Mouse (Mus musculus): ENCODE results near the gene Gm20388. TPM values are rescaled to one million over a fixed set of nuclear protein-coding genes. Genes with fewer than 3 reads are reported as not detected.

Gene Gm20388
- polyA plus RNA-seq, 1 experiment from 2014 or later: not detected

DNA sequence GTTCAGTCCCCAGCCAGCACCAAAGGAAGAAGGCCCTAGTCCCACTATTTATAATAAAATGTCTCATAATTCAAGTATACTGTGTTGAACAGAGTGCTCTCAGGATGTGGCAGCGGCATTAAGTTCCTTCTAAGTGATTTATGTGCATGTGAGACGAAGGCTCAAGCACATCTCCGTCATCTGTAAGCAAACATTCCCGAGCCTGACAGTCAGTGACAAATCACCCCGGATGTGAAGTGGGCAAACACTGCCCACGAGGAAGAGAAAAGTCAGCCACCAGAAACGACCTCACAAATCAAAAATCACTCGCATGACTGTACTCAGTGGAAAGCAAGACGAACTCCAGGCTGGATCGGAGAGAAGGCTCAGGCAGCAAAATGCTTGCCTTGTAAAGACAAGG lies 3883.3 kb downstream of the Gm20388 start:
- no peak overlapping the region for H3K27ac ChIP-seq (replicated peaks in 1 of 2; ENCODE audit: control insufficient read depth in 1 of 2, insufficient read depth in 1 of 2, low read depth in 2 of 2, low read length in 2 of 2)
- H3K9me3 ChIP-seq (ENCODE audit: control insufficient read depth, low read length): no peaks in the 10 kb centered on the region
- no peak overlapping the region for H3K4me3 ChIP-seq (ENCODE audit: control insufficient read depth in 1 of 2, insufficient read depth in 1 of 2, low read depth in 1 of 2, low read length in 2 of 2)
- no peaks in the 10 kb centered on the region for H3K36me3 ChIP-seq (ENCODE audit: control insufficient read depth, insufficient read depth, low read length)
- no peaks in the 10 kb centered on the region; the same call in 1 of the 2 replicates for H3K27me3 ChIP-seq (ENCODE audit: control insufficient read depth, insufficient read depth, low read length)
- H3K4me2 ChIP-seq (ENCODE audit: low read length): no peak overlapping the region
- H3K4me1 ChIP-seq (ENCODE audit: control insufficient read depth in 2 of 2, insufficient read depth in 2 of 2, low read length in 2 of 2): no peaks in the 10 kb centered on the region
- no peak for ATAC-seq (ENCODE audit: insufficient number of reproducible peaks, insufficient read depth, low FRiP score, low read depth)
- WGBS: 56% methylated on average over 10 of the region's 10 CpGs
- H3K9ac ChIP-seq (ENCODE audit: low read length): no peak overlapping the region

DNA sequence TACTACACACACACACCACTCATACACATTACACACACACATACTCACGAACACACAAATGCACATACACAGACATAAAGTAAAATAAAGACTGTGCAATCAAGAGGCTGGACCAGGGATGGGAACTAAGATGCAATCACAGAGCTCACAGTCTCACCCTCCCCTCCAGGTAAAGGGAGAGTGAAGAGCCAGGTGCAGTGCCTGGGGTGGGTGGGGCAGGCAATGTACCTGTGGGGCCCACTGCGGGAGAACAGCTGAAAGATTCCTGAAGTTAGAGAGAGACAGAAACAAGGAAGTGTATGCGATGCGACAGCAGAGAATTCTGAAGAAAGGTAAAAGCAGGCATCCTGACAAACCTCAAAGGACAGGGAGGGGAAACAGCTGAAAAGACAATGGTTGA lies 3884.1 kb downstream of the Gm20388 start:
- H3K36me3 ChIP-seq (ENCODE audit: control insufficient read depth, insufficient read depth, low read length): no peaks in the 10 kb centered on the region
- H3K9ac ChIP-seq (ENCODE audit: low read length): no peak overlapping the region
- no peak overlapping the region for H3K27ac ChIP-seq (replicated peaks in 1 of 2; ENCODE audit: control insufficient read depth in 1 of 2, insufficient read depth in 1 of 2, low read depth in 2 of 2, low read length in 2 of 2)
- H3K4me2 ChIP-seq (ENCODE audit: low read length): no peak overlapping the region
- WGBS: 65% methylated on average over 4 of the region's 4 CpGs
- no peaks in the 10 kb centered on the region for H3K9me3 ChIP-seq (ENCODE audit: control insufficient read depth, low read length)
- no peaks in the 10 kb centered on the region; the same call in 1 of the 2 replicates for H3K27me3 ChIP-seq (ENCODE audit: control insufficient read depth, insufficient read depth, low read length)
- H3K4me3 ChIP-seq (ENCODE audit: control insufficient read depth in 1 of 2, insufficient read depth in 1 of 2, low read depth in 1 of 2, low read length in 2 of 2): no peak overlapping the region
- no peak for ATAC-seq (ENCODE audit: insufficient number of reproducible peaks, insufficient read depth, low FRiP score, low read depth)
- H3K4me1 ChIP-seq (ENCODE audit: control insufficient read depth in 2 of 2, insufficient read depth in 2 of 2, low read length in 2 of 2): no peaks in the 10 kb centered on the region

DNA sequence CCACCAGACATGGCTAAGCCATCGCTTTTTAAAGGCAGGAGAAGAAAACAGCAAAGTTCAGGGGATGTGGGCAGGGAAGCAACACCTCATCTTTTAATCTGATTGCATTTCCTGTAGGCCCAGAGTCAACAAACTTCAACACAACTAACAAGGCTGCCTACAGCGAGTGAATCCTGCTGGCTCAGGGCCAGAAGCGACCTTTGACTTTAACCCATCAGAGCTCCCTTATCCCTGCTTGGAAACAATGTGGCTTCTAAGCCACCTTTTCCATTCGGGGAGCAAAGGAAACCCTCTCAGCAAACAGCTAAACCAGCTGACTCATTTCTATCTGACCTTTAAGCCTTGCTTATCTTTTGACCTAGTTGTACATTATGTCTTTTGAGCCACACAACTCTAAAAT lies 3886.1 kb downstream of the Gm20388 start:
- H3K4me3 ChIP-seq (ENCODE audit: control insufficient read depth in 1 of 2, insufficient read depth in 1 of 2, low read depth in 1 of 2, low read length in 2 of 2): no peak overlapping the region
- no peaks in the 10 kb centered on the region for H3K27me3 ChIP-seq (ENCODE audit: control insufficient read depth, insufficient read depth, low read length)
- ATAC-seq (ENCODE audit: insufficient number of reproducible peaks, insufficient read depth, low FRiP score, low read depth): no peak
- H3K36me3 ChIP-seq (ENCODE audit: control insufficient read depth, insufficient read depth, low read length): no peaks in the 10 kb centered on the region
- no peaks in the 10 kb centered on the region for H3K9me3 ChIP-seq (ENCODE audit: control insufficient read depth, low read length)
- 32% methylated on average over 4 of the region's 4 CpGs for WGBS
- no peak overlapping the region for H3K4me2 ChIP-seq (ENCODE audit: low read length)
- H3K9ac ChIP-seq (ENCODE audit: low read length): no peak overlapping the region
- H3K4me1 ChIP-seq (ENCODE audit: control insufficient read depth in 2 of 2, insufficient read depth in 2 of 2, low read length in 2 of 2): no peaks in the 10 kb centered on the region
- H3K27ac ChIP-seq (replicated peaks in 1 of 2; ENCODE audit: control insufficient read depth in 1 of 2, insufficient read depth in 1 of 2, low read depth in 2 of 2, low read length in 2 of 2): no peak overlapping the region

DNA sequence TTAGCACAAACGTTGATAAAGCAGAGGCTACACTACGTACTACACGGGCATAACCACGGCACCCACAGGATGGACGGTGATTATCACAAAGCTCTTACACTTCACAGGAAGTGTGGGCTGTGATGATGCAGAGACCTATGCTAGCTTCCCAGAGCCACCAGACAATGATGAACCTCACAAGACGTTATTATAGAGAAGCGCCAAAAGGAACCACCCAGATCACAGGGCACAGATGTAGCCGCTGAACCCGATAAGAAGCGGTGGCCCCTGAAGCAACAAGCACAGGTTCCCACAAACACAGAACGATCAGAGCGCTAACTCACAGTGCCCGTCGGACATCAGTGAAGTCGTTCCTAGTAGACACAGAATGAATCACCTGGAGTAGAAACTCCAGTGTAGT lies 3887.3 kb downstream of the Gm20388 start:
- no peak overlapping the region for H3K9ac ChIP-seq (ENCODE audit: low read length)
- no peak overlapping the region for H3K27ac ChIP-seq (replicated peaks in 1 of 2; ENCODE audit: control insufficient read depth in 1 of 2, insufficient read depth in 1 of 2, low read depth in 2 of 2, low read length in 2 of 2)
- no peaks in the 10 kb centered on the region for H3K4me1 ChIP-seq (ENCODE audit: control insufficient read depth in 2 of 2, insufficient read depth in 2 of 2, low read length in 2 of 2)
- H3K27me3 ChIP-seq (ENCODE audit: control insufficient read depth, insufficient read depth, low read length): no peaks in the 10 kb centered on the region
- no peaks in the 10 kb centered on the region for H3K9me3 ChIP-seq (ENCODE audit: control insufficient read depth, low read length)
- H3K4me3 ChIP-seq (ENCODE audit: control insufficient read depth in 1 of 2, insufficient read depth in 1 of 2, low read depth in 1 of 2, low read length in 2 of 2): no peak overlapping the region
- ATAC-seq (ENCODE audit: insufficient number of reproducible peaks, insufficient read depth, low FRiP score, low read depth): no peak
- 78% methylated on average over 15 of the region's 15 CpGs for WGBS
- no peaks in the 10 kb centered on the region for H3K36me3 ChIP-seq (ENCODE audit: control insufficient read depth, insufficient read depth, low read length)
- no peak overlapping the region for H3K4me2 ChIP-seq (ENCODE audit: low read length)

DNA sequence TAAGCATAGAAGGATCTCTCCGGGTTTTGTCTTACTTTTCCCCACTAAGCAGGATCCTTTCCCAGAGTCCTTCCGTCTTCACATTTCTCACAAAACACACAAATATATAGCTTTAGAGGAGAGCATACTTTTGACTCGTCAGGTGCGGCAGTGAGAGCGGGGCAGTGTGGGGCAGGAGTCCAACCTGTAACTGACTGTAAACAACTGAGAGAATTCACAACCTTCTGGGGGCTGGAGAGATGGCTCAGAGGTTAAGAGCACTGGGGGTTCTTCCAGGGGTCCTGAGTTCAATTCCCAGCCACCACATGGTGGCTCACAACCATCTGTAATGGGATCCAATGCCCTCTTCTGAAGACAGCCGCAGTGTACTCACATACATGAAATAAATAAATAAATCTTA lies 3888.8 kb downstream of the Gm20388 start:
- Histone ChIP-seq H3K36me3 (ENCODE audit: control insufficient read depth, insufficient read depth, low read length) (no peaks in the 10 kb centered on the region), H3K27ac (replicated peaks in 1 of 2; ENCODE audit: control insufficient read depth in 1 of 2, insufficient read depth in 1 of 2, low read depth in 2 of 2, low read length in 2 of 2) (no peak overlapping the region), H3K4me3 (ENCODE audit: control insufficient read depth in 1 of 2, insufficient read depth in 1 of 2, low read depth in 1 of 2, low read length in 2 of 2) (no peak overlapping the region), H3K27me3 (ENCODE audit: control insufficient read depth, insufficient read depth, low read length) (no peaks in the 10 kb centered on the region), H3K4me1 (ENCODE audit: control insufficient read depth in 2 of 2, insufficient read depth in 2 of 2, low read length in 2 of 2) (no peaks in the 10 kb centered on the region), H3K9me3 (ENCODE audit: control insufficient read depth, low read length) (no peaks in the 10 kb centered on the region), H3K9ac (ENCODE audit: low read length) (no peak overlapping the region), H3K4me2 (ENCODE audit: low read length) (no peak overlapping the region)
- ATAC-seq (ENCODE audit: insufficient number of reproducible peaks, insufficient read depth, low FRiP score, low read depth): no peak
- WGBS: 77% methylated on average over 6 of the region's 6 CpGs

DNA sequence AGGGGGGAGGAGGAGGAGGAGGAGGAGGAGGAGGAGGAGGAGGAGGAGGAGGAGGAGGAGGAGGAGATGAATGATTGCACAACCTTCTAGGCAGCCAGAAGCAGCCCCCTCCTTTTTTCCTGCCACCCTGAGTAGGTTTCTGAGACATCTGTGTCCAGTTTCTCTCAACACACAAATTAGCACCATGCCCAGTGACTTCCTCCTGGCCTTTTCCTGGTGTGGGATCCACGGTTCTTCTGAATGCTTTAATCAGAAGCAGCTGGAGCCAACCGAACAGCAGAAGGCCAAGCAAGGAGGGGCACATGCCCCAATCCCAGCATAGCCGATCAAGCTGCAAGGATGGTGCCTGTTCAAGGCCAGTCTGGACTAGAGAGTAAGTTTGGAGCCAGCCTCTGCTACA lies 3889.2 kb downstream of the Gm20388 start:
- H3K4me1 ChIP-seq (ENCODE audit: control insufficient read depth in 2 of 2, insufficient read depth in 2 of 2, low read length in 2 of 2): no peaks in the 10 kb centered on the region
- no peak overlapping the region for H3K4me2 ChIP-seq (ENCODE audit: low read length)
- no peaks in the 10 kb centered on the region for H3K27me3 ChIP-seq (ENCODE audit: control insufficient read depth, insufficient read depth, low read length)
- no peaks in the 10 kb centered on the region for H3K36me3 ChIP-seq (ENCODE audit: control insufficient read depth, insufficient read depth, low read length)
- WGBS: 52% methylated on average over 3 of the region's 3 CpGs
- H3K27ac ChIP-seq (replicated peaks in 1 of 2; ENCODE audit: control insufficient read depth in 1 of 2, insufficient read depth in 1 of 2, low read depth in 2 of 2, low read length in 2 of 2): no peak overlapping the region
- no peaks in the 10 kb centered on the region for H3K9me3 ChIP-seq (ENCODE audit: control insufficient read depth, low read length)
- H3K4me3 ChIP-seq (ENCODE audit: control insufficient read depth in 1 of 2, insufficient read depth in 1 of 2, low read depth in 1 of 2, low read length in 2 of 2): no peak overlapping the region
- H3K9ac ChIP-seq (ENCODE audit: low read length): no peak overlapping the region
- ATAC-seq (ENCODE audit: insufficient number of reproducible peaks, insufficient read depth, low FRiP score, low read depth): no peak

DNA sequence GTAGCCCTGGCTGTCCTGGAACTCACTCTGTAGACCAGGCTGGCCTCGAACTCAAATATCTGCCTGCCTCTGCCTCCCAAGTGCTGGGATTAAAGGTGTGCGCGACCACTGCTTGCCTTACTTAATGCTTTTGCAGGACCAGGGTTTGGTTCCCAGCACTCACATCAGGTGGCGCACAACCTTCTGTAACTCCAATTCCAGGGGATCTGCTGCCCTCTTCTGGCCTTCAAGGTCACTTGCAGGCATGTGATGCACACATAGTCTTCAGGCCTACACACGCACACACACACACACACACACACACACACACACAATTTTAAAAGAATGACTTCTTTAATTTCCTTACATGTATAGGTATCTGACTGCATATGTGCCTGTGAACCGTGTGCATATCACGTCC lies 3890.2 kb downstream of the Gm20388 start:
- Histone ChIP-seq H3K9me3 (ENCODE audit: control insufficient read depth, low read length) (no peaks in the 10 kb centered on the region), H3K9ac (ENCODE audit: low read length) (no peak overlapping the region), H3K4me1 (ENCODE audit: control insufficient read depth in 2 of 2, insufficient read depth in 2 of 2, low read length in 2 of 2) (peaks cover 0 to 4% of the 10 kb centered on the region in 2 experiments; a peak in 1 of 4 replicates), H3K27ac (replicated peaks in 1 of 2; ENCODE audit: control insufficient read depth in 1 of 2, insufficient read depth in 1 of 2, low read depth in 2 of 2, low read length in 2 of 2) (no peak overlapping the region), H3K36me3 (ENCODE audit: control insufficient read depth, insufficient read depth, low read length) (no peaks in the 10 kb centered on the region), H3K27me3 (ENCODE audit: control insufficient read depth, insufficient read depth, low read length) (no peaks in the 10 kb centered on the region), H3K4me2 (ENCODE audit: low read length) (no peak overlapping the region), H3K4me3 (ENCODE audit: control insufficient read depth in 1 of 2, insufficient read depth in 1 of 2, low read depth in 1 of 2, low read length in 2 of 2) (no peak overlapping the region)
- ATAC-seq (ENCODE audit: insufficient number of reproducible peaks, insufficient read depth, low FRiP score, low read depth): no peak
- WGBS: 89% methylated on average over 7 of the region's 7 CpGs

DNA sequence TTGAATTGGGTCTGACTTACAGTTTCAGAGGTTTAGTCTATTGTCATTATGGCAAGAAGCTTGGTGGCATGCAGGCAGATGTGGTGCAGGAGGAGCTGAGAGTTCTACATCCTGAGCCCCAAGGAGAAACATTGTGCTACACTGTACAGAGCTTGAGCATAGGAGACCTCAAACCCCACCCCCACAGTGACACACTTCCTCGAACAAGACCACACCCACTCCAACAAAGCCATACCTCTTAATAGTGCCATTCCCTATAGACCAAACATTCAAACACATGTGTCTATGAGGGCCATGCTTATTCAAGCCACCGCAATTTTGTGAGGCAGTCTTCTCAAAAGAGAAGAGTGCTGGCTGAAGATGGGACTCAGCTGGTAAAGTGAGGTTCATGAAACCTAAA lies 3890.9 kb downstream of the Gm20388 start:
- H3K9me3 ChIP-seq (ENCODE audit: control insufficient read depth, low read length): no peaks in the 10 kb centered on the region
- H3K27ac ChIP-seq (replicated peaks in 1 of 2; ENCODE audit: control insufficient read depth in 1 of 2, insufficient read depth in 1 of 2, low read depth in 2 of 2, low read length in 2 of 2): no peak overlapping the region
- 74% methylated on average over 2 of the region's 2 CpGs for WGBS
- no peak overlapping the region for H3K9ac ChIP-seq (ENCODE audit: low read length)
- no peak overlapping the region for H3K4me3 ChIP-seq (ENCODE audit: control insufficient read depth in 1 of 2, insufficient read depth in 1 of 2, low read depth in 1 of 2, low read length in 2 of 2)
- ATAC-seq (ENCODE audit: insufficient number of reproducible peaks, insufficient read depth, low FRiP score, low read depth): no peak
- no peak overlapping the region for H3K4me2 ChIP-seq (ENCODE audit: low read length)
- no peaks in the 10 kb centered on the region for H3K27me3 ChIP-seq (ENCODE audit: control insufficient read depth, insufficient read depth, low read length)
- H3K36me3 ChIP-seq (ENCODE audit: control insufficient read depth, insufficient read depth, low read length): no peaks in the 10 kb centered on the region
- peaks cover 0 to 5% of the 10 kb centered on the region in 2 experiments; a peak in 2 of 4 replicates for H3K4me1 ChIP-seq (ENCODE audit: control insufficient read depth in 2 of 2, insufficient read depth in 2 of 2, low read length in 2 of 2)

All from heart, embryonic 14.5 days (tissue).